Mouse (Mus musculus): Measurements from ENCODE around the gene Egf.

DNA sequence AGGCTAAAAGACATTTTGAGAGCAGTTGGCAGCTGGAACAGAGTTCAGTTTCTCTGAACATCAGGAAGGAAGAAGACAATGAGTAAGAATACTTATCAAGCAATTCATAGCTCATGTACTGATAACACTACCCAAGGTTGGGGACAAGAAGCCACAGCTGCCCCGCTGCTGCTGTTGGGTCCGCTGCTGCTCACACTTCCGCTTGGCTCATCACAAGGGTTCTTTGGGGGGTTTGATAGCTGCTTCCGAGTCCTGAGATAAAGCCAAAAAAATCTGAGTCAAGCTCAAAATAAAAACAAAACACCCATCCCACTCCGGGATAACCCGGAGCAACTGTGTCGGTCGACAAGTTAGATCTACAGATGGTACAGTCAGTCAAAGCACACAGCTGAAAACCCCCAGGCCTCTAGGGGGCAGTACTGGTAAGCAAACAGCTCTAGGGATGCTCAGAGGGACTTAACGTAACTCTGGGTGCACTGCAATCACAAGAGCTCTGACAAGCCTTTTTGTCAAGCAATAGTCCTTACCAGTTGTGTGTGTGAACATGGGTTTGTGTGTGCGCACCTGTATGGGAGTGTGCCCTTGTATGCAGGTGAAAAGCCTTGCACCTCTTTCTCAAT is 71.9 kb downstream of the Egf start:
- TF ChIP-seq FLI1 (IDR thresholded peaks at IDR 0.05; ENCODE audit: low read length), result no peak
- TF ChIP-seq GATA1 (IDR thresholded peaks at IDR 0.05; ENCODE audit: borderline replicate concordance, low read length), result no peak

All from megakaryocyte, embryonic 14.5 days (primary cell).